Mouse (Mus musculus) spleen, embryonic (tissue): ENCODE measurements around the gene Naga.

Source experiments
- CTCF ChIA-PET: fragments of 350-600 bp; sonication (Branson Sonifier 250); formaldehyde crosslinking; loops from one replicate; lab custom pipeline; 2022; lab: Charles Lee

Gene Naga

DNA sequence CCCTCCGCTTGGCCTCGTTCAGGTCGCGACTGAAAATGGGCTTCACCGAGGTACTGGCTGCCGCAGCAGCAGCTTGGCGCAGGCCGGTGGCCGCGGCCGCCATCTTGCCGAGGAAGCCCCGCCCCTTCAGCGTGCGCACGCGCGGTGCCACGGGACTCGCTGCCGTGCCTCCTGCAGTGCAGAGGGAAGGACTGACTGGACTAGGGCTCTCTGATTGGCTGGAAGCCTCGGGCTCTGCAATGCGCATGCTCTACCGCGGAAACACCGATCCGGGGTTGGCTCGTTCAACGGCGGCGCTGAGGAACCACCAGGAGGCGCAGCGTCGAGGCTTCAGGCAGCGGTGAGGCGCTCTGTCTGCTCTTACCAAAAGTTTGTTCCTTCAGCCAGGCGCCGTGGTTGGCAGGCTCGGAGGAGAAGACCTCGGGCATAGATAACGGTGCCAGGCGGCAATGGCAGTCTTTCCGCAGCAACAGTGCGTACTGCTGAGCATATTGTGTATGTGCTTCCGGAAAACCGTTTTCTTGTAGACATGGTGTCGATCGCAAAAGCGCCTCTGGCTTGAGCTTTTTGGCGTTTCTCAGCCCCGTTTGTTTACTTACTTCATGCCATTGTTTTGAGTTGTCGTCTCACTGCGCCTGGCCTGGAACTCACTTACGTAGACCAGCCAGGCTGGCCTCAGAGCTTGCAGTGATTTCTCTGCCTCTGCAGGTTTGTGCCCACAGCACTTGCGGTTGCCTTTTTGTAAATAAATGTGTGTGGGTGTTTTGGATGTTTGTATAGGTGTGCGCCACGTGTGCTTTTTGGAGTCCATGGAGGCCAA lies 15.6 kb upstream of the Naga start, which contains the start of gene Ndufa6:
Gene Ndufa6 (minus strand): TSS at position 197 of the 820 bp plus-strand sequence.
- CTCF ChIA-PET: no interaction called here

DNA sequence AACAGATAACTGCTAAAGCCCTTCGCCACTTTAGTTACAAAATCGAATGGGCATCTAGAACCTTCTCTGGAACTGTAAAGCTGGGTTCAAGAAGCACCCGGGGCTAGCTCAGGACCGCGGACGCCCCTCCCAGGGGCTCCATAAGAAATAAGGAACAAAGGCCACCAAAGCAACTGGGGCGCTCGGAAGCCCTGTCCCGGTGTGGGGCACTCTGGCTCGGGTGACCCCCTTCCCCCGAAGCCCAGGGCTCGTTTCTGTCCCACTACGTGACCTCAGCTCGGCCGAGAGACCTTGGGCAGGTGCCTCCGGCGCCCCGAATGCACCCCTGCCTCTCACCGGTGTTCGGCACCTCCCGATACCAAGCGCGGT lies 15.0 kb upstream of the Naga start:
- CTCF ChIA-PET: no interaction called here

DNA sequence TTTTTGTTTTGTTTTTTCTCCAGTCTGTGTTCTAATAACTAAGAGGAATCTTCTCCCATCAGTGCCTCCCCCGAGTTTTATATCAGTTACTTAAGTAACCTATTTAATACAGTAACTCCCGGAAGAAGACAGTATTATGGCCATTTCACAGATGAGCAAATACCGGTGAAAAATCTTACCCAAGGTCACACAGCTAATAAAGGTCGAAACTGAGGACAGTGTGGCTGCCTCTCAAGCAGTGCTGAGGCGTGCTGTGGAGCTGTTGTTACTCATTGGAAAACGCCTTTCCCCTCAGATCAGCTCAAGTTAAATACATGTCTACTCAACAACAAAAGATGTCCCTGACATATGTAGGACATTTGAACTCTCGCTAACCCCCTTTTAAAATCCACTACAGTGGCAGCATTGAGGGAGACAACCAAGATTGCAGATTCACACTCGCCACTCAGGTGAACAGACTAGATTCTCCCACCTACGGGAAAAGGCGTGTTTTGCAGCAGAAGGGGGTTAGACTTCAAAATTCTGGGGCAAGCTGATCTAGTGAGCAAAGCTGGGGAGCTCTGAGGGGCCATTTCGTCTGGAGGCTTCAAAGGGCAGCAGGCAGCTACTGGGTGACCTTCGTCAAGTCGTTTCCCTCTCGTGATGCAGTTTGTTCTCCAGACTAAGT lies 14.5 kb upstream of the Naga start:
- CTCF ChIA-PET: no interaction called here

DNA sequence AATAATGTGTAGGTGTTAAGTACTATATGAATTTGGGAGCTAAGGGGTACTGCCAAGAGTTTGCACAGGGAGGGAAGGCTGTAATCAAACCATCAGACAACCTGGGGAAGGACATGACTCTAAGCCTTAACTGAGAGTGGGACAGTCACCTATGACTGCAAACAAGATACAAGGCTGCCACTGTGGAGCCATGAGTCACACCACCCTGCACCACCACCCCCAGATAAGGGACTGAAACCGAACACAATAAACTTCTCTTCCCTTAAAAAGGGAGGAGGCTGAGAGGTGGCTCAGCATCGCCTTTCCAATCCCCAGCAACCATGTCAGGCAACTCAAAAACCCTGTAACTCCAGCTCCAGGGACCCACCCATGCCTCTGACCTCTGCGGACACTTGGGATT lies 12.8 kb upstream of the Naga start:
- CTCF ChIA-PET: no interaction called here

DNA sequence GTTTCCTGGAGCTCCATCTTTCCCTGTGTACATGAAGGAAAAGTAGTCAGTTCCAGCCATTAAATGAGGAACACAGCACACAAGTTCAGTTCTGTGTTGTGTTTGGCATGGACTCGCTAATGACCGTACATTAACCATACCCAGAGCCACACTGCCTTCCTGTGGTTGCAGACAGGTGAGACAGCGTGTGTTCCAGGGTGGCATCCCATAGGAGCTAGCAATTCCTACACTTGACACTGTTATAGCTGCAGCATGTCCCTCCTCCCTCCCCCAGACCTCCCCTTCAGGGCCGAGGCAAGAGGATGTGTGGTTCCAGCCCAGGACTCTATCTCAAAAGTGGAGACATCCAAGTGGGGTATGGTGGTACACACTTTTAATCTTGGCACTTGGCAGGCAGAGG lies 11.6 kb upstream of the Naga start:
- CTCF ChIA-PET: no interaction called here

DNA sequence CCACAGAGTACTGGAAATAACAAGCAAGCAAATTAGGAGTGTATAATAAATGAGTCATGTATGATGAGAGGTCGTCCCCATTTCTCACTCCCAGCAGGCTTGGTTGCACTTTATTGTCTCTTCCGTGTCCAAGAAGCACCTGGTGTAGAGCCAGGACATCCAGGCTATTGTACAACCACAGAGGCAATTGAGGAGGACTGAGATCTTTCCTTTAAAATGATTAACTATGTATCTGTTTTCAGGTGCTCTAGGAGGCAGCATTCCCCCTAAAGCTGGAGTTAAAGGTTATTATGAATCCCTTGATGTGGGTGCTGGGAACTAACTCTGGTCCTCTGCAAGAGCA lies 10.2 kb upstream of the Naga start:
- CTCF ChIA-PET: interaction anchor here (0.6 kb wide), 1 partner anchor 1277 kb away, joined by 3 read pairs; no protein-coding TSS in a partner anchor

DNA sequence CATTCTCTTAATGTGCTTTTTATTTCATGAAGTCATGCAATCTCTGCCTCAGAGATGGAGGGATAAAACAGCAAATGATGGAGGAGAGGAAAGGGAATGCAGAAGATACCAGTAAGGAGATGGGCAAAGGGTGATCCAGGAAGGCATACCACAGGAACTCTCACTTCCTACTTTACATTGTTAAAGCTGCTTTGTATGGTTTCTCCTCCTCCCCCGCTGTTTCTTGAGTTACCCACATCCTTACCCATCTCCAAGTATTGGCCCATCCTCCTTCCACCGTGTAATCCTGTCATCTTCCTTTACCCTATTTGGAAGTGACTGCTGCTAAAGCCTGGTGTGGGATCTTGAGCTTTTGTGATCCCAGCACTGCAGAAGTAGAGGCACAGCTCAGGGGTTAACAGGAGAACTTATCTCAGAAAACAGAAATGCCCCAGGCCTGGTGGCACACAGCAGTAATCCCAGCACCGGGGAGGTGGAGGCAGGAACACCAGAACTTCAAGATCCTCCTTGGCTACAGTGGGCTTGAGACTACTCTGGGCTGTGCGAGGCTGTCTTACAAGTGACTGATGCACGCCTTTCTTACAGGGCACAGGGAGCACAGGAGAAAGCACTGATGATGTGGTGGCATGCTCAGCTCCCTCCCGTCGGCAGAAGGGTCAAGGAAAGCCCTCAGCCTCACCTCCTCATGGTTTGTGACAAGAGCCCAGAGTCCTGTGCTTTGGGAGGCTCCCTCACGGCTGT lies 9.7 kb upstream of the Naga start:
- CTCF ChIA-PET: interaction anchor here (0.6 kb wide), 1 partner anchor 1277 kb away, joined by 3 read pairs; no protein-coding TSS in a partner anchor

DNA sequence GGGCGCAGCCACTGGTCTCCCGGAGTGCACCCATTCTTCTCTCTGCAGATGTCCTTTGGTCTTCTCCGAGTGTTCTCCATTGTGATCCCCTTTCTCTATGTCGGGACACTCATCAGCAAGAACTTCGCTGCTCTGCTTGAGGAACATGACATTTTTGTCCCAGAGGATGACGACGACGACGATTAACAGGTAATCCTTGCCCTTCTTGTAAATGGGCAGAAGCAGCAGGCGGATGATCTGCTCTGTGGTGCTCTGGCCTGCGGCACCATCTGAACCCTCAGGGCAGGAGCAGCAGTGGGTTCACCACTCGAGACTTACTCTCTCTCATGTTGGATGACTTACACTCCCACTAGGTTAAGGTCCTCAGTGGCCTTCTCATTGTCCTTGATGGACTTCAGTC lies 9.1 kb upstream of the Naga start:
- CTCF ChIA-PET: no interaction called here

DNA sequence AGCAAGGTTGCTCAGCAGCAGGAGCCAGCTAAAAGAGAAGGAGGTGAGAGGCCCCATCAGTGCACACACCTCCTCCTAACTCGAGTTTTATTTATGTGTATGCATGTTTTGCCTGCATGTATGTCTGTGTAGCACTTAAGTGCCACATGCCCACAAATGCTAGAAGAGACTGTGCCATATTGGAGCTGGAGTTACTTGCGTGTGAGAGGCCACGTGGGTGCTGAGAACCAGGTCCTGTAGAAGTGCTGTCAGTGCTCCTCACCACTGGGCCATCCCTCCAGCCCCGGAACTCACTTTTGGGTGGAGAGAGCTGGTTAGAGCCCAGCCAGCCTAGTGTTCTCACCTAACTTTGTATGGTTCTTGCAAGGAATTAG lies 8.6 kb upstream of the Naga start:
- CTCF ChIA-PET: interaction anchor here (0.9 kb wide), 1 partner anchor 10 kb away, joined by 4 read pairs; no protein-coding TSS in a partner anchor

DNA sequence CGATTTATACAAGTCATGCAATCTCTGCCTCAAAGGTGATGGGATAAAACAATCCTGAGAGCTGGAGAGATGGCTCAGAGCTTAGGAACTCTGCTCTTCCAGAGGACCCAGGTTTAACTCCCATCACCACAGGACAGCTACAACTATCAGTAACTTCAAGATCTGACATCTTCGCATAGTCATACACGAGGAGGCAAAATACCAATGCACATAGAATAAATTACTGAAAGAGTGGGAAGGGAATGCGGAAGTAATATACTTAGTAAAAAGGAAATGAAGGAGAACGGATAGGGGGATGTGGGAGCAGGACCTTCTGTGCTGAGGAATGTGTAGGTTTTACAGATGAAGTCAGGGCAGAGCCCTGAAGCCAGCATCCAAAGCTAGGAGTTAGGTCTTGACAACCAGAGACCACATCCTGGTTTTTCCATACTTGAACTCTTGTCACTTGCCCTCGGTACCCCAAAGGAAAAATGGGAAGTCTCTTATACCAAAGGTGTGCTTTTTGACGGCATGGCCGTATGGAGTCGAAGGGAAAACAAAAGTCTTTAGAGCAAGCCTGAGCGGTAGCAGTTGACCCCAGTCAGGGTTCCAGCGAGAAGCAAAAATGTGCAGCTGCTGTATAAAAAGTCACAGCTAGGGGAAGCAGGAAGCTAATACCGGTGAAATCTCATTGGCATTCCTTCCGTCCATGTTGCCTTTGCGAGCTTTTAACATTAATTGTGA lies 8.0 kb upstream of the Naga start:
- CTCF ChIA-PET: interaction anchor here (0.9 kb wide), 1 partner anchor 9 kb away, joined by 4 read pairs; no protein-coding TSS in a partner anchor

DNA sequence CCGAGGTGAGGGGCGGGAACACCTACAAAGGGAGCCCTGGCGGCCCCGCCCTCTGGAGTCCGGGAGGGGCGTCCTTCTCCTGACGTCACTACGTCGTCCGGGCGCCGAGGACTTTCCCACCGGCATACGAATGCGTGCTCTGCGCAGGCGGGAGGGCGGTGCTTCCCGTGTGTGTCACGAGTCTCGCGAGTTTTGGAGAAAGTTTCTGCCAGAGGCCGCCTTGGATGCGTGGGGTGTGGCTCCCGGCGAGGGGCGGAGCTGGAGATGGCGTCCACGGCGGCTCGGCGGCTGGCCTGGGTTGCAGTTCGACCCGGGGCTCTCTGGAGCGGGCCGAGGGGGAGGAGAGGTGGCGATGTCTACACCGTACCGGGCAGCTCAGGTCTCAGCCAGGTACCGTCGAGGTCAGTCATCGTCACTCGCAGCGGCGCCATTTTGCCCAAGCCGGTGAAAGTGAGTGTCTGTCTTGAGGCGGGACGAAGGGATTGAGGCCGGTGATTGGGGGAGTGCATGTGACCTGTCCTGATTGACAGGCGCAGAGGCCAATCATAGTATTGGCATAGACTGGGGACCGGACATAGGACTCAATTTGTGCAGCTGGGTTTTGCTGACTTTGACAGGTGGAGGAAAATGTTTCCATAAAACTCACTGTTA lies 7.2 kb upstream of the Naga start:
- CTCF ChIA-PET: no interaction called here

DNA sequence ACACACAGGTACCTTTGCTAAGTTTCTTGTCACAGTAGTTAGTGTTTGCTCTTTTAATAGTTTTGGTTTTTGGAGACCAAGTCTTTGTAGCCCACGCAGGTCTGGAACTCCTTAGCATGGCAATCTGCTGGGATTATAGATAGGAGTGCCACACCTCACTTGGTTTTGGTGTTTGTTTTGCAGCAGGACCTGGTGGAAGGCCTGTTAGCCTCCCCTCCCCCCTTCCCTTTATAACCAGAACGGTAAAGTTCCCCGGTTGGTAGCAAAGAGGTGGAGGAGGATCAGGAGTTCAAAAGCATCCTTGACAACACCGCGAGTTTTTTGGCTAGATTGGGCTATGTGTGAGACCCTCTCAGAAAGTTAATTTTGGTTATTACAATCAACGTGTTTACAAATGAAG lies 6.2 kb upstream of the Naga start:
- CTCF ChIA-PET: no interaction called here

DNA sequence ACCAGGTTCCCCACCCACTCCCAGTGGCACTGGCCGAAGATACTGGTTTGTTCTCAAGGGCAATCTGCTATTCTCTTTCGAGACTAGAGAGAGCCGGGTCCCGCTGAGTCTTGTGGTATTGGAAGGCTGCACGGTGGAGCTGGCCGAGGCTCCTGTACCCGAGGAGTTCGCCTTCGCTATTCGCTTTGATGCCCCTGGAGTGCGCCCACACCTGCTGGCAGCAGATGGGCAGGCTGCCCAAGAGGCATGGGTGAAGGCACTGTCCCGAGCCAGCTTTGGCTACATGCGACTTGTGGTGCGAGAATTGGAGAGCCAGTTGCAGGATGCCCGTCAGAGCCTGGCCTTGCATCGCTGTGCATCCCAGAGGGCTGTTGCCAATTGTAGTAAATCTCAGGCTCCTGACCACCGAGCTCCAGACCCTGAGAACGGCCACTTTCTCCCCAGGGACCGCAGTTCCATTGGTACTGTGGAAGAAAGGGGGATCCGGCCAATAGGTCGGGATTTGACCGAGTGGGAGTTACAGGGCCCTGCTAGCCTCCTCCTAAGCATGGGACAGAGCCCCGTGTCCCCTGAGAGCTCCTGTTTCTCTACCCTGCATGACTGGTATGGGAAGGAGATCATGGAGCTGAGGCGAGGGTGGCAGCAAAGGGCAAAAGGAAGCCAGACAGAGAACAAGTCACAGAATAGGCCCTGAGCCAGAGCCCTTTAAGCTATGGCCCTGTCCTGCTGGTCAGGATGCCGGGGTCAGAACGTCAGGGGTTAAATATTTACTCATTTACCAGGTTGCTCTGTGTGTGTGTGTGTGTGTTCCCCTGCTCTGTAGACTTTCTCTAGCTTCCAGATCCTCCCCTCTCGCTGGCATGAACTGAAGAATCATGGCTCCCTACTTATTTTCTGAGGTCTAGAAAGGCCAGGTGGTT lies 4.9 kb upstream of the Naga start:
- CTCF ChIA-PET: no interaction called here

DNA sequence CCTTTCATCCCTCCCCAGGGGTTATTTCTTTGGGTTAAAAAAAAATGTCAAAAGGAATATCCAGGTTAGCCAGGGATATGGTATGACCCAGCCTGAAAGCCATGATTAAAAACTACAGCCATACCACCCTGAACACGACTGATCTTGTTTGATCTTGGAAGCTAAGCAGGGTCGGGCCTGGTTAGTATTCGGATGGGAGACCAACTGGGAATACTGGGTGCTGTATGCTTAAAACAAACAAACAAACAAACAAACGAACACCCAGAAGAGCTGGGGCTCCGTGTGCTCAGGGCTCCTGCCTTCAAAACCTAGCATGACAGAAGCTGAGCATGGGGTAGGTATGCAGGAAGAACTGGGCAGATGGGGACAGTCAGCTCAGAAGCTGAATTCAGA lies 3.8 kb upstream of the Naga start:
- CTCF ChIA-PET: no interaction called here

DNA sequence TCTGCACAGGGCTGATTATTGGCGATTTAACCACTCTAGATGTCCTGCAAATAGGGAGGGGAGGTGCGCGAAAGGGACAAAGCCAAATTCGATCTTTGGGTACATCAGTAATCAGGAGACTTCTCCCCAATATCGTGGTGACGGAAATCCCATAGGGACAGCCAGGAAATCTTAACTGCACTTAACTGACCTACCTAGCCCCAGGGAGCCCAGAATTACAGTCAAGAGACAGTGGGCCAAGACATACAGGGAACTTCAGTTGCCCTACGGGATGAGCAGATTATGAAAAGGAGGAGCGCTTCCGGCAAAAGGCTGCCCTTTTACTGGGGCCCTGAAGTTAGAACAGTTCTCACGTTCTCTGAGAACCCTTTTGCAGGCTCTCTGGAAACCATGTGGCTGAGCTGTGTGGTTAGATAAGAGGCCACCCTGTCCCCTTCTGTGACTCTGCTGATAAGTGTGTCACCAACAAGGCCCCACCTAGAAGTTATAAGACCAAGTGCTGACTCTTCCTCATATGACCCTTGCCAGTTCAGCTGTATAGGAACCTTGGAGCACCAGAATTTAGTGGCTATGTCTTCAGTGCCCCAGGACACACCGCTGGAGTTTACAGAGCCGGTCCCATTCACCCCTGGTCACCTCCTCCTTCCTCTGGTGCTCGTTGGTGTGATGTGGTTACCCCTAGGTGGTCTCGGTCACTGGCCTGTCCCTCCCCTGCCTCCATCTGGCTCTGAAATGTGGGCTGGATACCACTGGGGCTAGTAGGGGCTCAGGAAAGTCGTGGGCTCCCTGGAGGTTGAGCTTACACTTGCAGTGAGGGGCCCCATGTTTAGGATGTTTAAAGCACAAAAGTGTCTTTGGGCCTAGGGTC lies 3.2 kb upstream of the Naga start:
- CTCF ChIA-PET: no interaction called here

DNA sequence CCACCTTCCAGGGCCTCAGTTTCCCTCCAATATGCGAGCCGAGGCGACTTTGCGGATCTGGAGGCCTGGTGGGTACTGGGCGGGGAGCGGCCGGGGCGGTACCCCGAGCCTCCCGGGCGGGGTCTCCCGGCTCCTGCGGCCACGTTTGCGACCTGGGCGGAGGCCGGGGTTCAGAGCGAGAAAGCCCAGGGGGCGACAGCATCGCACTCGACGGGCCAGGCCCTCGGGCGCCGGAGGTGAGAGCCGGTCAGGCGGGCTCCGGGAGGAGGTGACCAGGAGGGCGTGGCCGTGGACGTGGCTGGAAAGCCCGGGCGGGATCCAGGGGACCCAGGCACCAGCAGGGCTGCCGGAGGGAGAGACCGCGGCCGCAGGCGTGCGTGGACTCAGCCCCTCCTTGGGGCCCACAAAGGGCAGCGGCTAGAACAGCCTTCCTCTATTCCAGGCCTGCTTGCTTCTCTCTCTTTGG lies 2.3 kb upstream of the Naga start:
- CTCF ChIA-PET: no interaction called here

DNA sequence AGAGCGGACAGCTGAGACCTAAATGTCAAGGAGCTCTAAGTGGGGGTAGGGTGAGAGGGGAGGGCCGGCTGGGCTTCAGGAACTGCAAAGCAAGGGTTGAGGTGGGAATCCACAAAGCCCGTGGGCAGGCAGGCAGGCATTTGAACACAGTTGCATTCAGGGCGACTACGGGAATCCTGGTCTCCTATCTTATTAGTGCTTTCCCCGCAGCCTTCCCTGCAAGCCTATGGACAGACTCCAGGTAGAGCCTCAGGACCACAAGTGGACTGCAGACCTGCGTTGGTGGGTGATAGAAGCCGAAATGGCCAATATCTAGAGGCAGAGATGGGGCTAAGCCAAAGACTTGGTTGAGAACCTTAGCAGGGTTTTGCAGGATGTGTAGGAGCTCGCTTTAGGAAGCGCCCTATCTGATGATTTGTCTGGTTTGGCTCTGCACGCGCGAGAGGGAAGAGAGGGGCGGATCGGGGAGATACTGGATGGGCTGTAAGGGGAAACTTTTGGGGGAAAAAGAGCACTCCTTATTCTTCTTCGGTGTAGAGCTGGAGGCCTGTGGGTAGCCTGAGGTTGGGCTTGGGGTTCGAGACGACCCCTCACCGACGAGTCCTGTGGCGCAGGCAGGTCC lies 1.8 kb upstream of the Naga start:
- CTCF ChIA-PET: no interaction called here

DNA sequence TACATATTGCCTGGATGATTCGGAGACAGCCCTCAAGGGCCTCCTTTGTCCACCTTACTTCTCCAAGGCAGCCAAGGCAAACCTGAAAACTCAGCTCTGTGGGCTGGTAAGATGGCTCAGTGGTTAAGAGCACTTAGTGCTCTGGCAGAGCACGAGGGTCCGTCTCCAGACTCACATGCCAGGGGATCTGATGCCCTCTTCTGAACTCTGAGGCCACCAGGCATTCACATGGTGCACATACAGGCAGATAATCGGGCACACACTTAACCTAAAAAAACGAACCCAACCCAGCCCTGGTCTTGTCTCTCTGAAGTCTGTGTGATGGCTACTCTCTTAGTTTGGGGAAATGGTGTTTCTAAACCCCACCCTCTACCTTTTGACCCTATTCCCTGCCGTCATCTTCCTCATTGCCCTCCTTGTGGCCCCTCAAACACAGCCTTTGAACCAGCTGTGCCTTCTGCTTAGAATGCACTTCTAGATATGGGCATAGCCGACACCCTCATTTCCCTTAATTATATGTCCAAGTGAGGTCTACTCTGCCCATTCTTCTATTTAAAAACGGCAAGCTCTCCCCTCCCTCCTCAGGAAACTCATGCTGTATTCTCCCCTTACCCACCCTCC lies 1.0 kb upstream of the Naga start:
- CTCF ChIA-PET: no interaction called here
